Mouse (Mus musculus) lung, embryonic 15.5 days (tissue): ENCODE data around the gene Cdh23. TPM values are rescaled to one million over a fixed set of nuclear protein-coding genes. Genes with fewer than 3 reads are reported as not detected.
"Not testable (repeated sequence)": the region's sequence is repeated elsewhere in the genome, so short reads cannot be mapped to it uniquely, and the experiment has no call there.

Experiments
- ATAC-seq: fragments of 200-750 bp; cut with Nextera tagmentation; 2 replicates; pipeline ENCODE4 v1.8.0; 2017; ENCODE audit warnings: moderate number of reproducible peaks, borderline replicate concordance; ENCODE audit not compliant: low FRiP score, low TSS enrichment; ENCODE audit errors: extremely low read depth
- H3K27ac ChIP-seq: fragments of 300-500 bp; sonication (generic); 2 replicates; pipeline ENCODE4 v1.5.1; 2015; ENCODE audit warnings: moderate library complexity, mild to moderate bottlenecking, inconsistent platforms
- H3K27me3 ChIP-seq: fragments of 300-500 bp; sonication (generic); 2 replicates; pipeline ENCODE4 v1.6.1; 2015; ENCODE audit warnings: inconsistent platforms
- H3K36me3 ChIP-seq: fragments of 300-500 bp; sonication (generic); 2 replicates; pipeline ENCODE4 v1.6.1; 2015; ENCODE audit warnings: inconsistent platforms
- H3K4me1 ChIP-seq: fragments of 300-500 bp; sonication (generic); 2 replicates; pipeline ENCODE4 v1.6.1; 2015; ENCODE audit warnings: inconsistent platforms
- H3K4me2 ChIP-seq: fragments of 300-500 bp; sonication (generic); 2 replicates; pipeline ENCODE4 v1.6.1; 2015; ENCODE audit warnings: inconsistent platforms, mild to moderate bottlenecking, moderate library complexity
- H3K4me3 ChIP-seq: fragments of 300-500 bp; sonication (generic); 2 replicates; pipeline ENCODE4 v1.5.1; 2015; ENCODE audit warnings: mild to moderate bottlenecking, inconsistent platforms
- H3K9ac ChIP-seq: fragments of 300-500 bp; sonication (generic); 2 replicates; pipeline ENCODE4 v1.6.1; 2015; ENCODE audit warnings: inconsistent platforms
- H3K9me3 ChIP-seq: fragments of 300-500 bp; sonication (generic); 2 replicates; pipeline ENCODE4 v1.6.1; 2016; ENCODE audit warnings: inconsistent platforms
- WGBS: fragments of 180-500 bp; shearing (Covaris S2); methylation state at CpG from one replicate; pipeline ENCODE4 v1.1.7; 2015; 5-methylcytosine and 5-hydroxymethylcytosine counted together
- polyA plus RNA-seq: library from polyadenylated mRNA; unstranded; fragments of >200 nt; fragmentation: Nextera tagmentation; extraction: Ambion mirVana; gene quantifications from 2 replicates; pipeline ENCODE4 v1.2.1, GENCODE M21; 2015

Gene Cdh23
- polyA plus RNA-seq, 1 experiment from 2014 or later, result 0.69 TPM

- Histone ChIP-seq H3K27me3 (no peaks in the 10 kb centered on the region), H3K27ac (no peak overlapping the region), H3K9ac (no peak overlapping the region), H3K4me1 (no peaks in the 10 kb centered on the region), H3K36me3 (no peaks in the 10 kb centered on the region), H3K4me2 (no peak overlapping the region), H3K9me3 (no peaks in the 10 kb centered on the region), H3K4me3 (no peak overlapping the region)
- 50% methylated on average over 2 of the region's 2 CpGs for WGBS
- no peak for ATAC-seq
Observed at GRCm38 (mm10) chr10:60732397-60732861, 36.1 kb upstream of the Cdh23 start.

- H3K4me3 ChIP-seq, result no peak overlapping the region
- H3K9me3 ChIP-seq, result no peaks in the 10 kb centered on the region
- ATAC-seq, result no peak
- H3K4me2 ChIP-seq, result no peak overlapping the region
- 34% methylated on average over 5 of the region's 5 CpGs for WGBS
- H3K36me3 ChIP-seq, result no peaks in the 10 kb centered on the region
- H3K9ac ChIP-seq, result no peak overlapping the region
- no peaks in the 10 kb centered on the region for H3K27me3 ChIP-seq
- no peaks in the 10 kb centered on the region for H3K4me1 ChIP-seq
- no peak overlapping the region for H3K27ac ChIP-seq
Observed at GRCm38 (mm10) chr10:60731742-60732141, 35.5 kb upstream of the Cdh23 start.

- Histone ChIP-seq H3K27ac (no peak overlapping the region), H3K36me3 (no peaks in the 10 kb centered on the region), H3K4me2 (no peak overlapping the region), H3K9me3 (no peaks in the 10 kb centered on the region), H3K27me3 (no peaks in the 10 kb centered on the region), H3K4me1 (no peaks in the 10 kb centered on the region), H3K4me3 (no peak overlapping the region), H3K9ac (no peak overlapping the region)
- no peak for ATAC-seq
- 37% methylated on average over 5 of the region's 5 CpGs for WGBS
Observed at GRCm38 (mm10) chr10:60727301-60727700, 31.0 kb upstream of the Cdh23 start.

- H3K27ac ChIP-seq, result no peak overlapping the region
- H3K36me3 ChIP-seq, result no peaks in the 10 kb centered on the region
- no peaks in the 10 kb centered on the region for H3K4me1 ChIP-seq
- no peaks in the 10 kb centered on the region for H3K27me3 ChIP-seq
- ATAC-seq, result no peak
- no peak overlapping the region for H3K9ac ChIP-seq
- no peak overlapping the region for H3K4me3 ChIP-seq
- WGBS, result 70% methylated on average over 3 of the region's 3 CpGs
- no peaks in the 10 kb centered on the region for H3K9me3 ChIP-seq
- no peak overlapping the region for H3K4me2 ChIP-seq
Observed at GRCm38 (mm10) chr10:60726896-60727295, 30.6 kb upstream of the Cdh23 start.

- Histone ChIP-seq H3K9me3 (no peaks in the 10 kb centered on the region), H3K36me3 (no peaks in the 10 kb centered on the region), H3K27ac (no peak overlapping the region), H3K9ac (no peak overlapping the region), H3K4me3 (no peak overlapping the region), H3K4me2 (no peak overlapping the region), H3K4me1 (no peaks in the 10 kb centered on the region), H3K27me3 (no peaks in the 10 kb centered on the region)
- no peak for ATAC-seq
- 70% methylated on average over 6 of the region's 6 CpGs for WGBS
Observed at GRCm38 (mm10) chr10:60724496-60724895, 28.2 kb upstream of the Cdh23 start.

- 60% methylated on average over 1 of the region's 1 CpGs for WGBS
Observed at GRCm38 (mm10) chr10:60723345-60723744, 27.1 kb upstream of the Cdh23 start.

GRCm38 (mm10) chr10:60721640-60722039 is 25.4 kb upstream of the Cdh23 start:
- H3K9ac ChIP-seq, result no peak overlapping the region
- no peak overlapping the region for H3K27ac ChIP-seq
- 57% methylated on average over 12 of the region's 12 CpGs for WGBS

More at GRCm38 (mm10) chr10:60723345-60723744, 27.1 kb upstream of the Cdh23 start:
- no peak overlapping the region for H3K27ac ChIP-seq
- no peak overlapping the region for H3K4me3 ChIP-seq
- no peaks in the 10 kb centered on the region for H3K9me3 ChIP-seq
- no peaks in the 10 kb centered on the region for H3K27me3 ChIP-seq
- ATAC-seq, result no peak
- no peaks in the 10 kb centered on the region for H3K4me1 ChIP-seq
- no peak overlapping the region for H3K4me2 ChIP-seq
- H3K9ac ChIP-seq, result no peak overlapping the region
- H3K36me3 ChIP-seq, result no peaks in the 10 kb centered on the region

GRCm38 (mm10) chr10:60720461-60720860 is 24.2 kb upstream of the Cdh23 start:
- Histone ChIP-seq H3K27ac (no peak overlapping the region), H3K36me3 (peaks cover 3% of the 10 kb centered on the region; the same call in 1 of the 2 replicates), H3K4me3 (no peak overlapping the region), H3K27me3 (no peaks in the 10 kb centered on the region), H3K9me3 (no peaks in the 10 kb centered on the region), H3K9ac (no peak overlapping the region), H3K4me1 (no peaks in the 10 kb centered on the region), H3K4me2 (no peak overlapping the region)
- WGBS, result 73% methylated on average over 5 of the region's 5 CpGs
- no peak for ATAC-seq

More at GRCm38 (mm10) chr10:60721640-60722039, 25.4 kb upstream of the Cdh23 start:
- no peak for ATAC-seq
- Histone ChIP-seq H3K4me1 (no peaks in the 10 kb centered on the region), H3K4me2 (no peak overlapping the region), H3K36me3 (no peaks in the 10 kb centered on the region), H3K9me3 (no peaks in the 10 kb centered on the region), H3K4me3 (no peak overlapping the region), H3K27me3 (no peaks in the 10 kb centered on the region)

GRCm38 (mm10) chr10:60718491-60718890 is 22.2 kb upstream of the Cdh23 start:
- H3K4me2 ChIP-seq, result no peak overlapping the region
- H3K27ac ChIP-seq, result no peak overlapping the region
- H3K9me3 ChIP-seq, result no peaks in the 10 kb centered on the region
- H3K4me1 ChIP-seq, result no peaks in the 10 kb centered on the region
- H3K27me3 ChIP-seq, result no peaks in the 10 kb centered on the region
- no peak overlapping the region for H3K4me3 ChIP-seq
- no peak overlapping the region for H3K9ac ChIP-seq
- ATAC-seq, result no peak
- WGBS, result 89% methylated on average over 2 of the region's 2 CpGs
- peaks cover 16% of the 10 kb centered on the region for H3K36me3 ChIP-seq

GRCm38 (mm10) chr10:60716449-60716848 is 20.2 kb upstream of the Cdh23 start:
- WGBS, result 92% methylated on average over 3 of the region's 3 CpGs
- no peaks in the 10 kb centered on the region for H3K9me3 ChIP-seq
- H3K4me3 ChIP-seq, result no peak overlapping the region
- H3K36me3 ChIP-seq, result peaks cover 16% of the 10 kb centered on the region
- H3K27me3 ChIP-seq, result no peaks in the 10 kb centered on the region
- no peak overlapping the region for H3K4me2 ChIP-seq
- ATAC-seq, result no peak
- no peak overlapping the region for H3K27ac ChIP-seq
- H3K9ac ChIP-seq, result no peak overlapping the region
- H3K4me1 ChIP-seq, result no peaks in the 10 kb centered on the region

- not testable (repeated sequence) for H3K27ac ChIP-seq, ATAC-seq, H3K9me3 ChIP-seq, H3K4me2 ChIP-seq, H3K4me3 ChIP-seq, H3K9ac ChIP-seq, H3K4me1 ChIP-seq, H3K27me3 ChIP-seq
- peaks cover 16% of the 10 kb centered on the region for H3K36me3 ChIP-seq
- 46% methylated on average over 8 of the region's 8 CpGs for WGBS
Observed at GRCm38 (mm10) chr10:60712299-60712698, 16.0 kb upstream of the Cdh23 start.

GRCm38 (mm10) chr10:60708837-60709236 is 12.5 kb upstream of the Cdh23 start:
- H3K36me3 ChIP-seq, result peaks cover 2% of the 10 kb centered on the region; the same call in 1 of the 2 replicates
- 72% methylated on average over 5 of the region's 5 CpGs for WGBS
- H3K4me3 ChIP-seq, result no peak overlapping the region
- H3K4me1 ChIP-seq, result no peaks in the 10 kb centered on the region
- H3K9me3 ChIP-seq, result no peaks in the 10 kb centered on the region
- H3K27me3 ChIP-seq, result no peaks in the 10 kb centered on the region
- no peak for ATAC-seq
- H3K27ac ChIP-seq, result no peak overlapping the region
- H3K9ac ChIP-seq, result no peak overlapping the region
- H3K4me2 ChIP-seq, result no peak overlapping the region

- no peak overlapping the region for H3K27ac ChIP-seq
- H3K27me3 ChIP-seq, result no peaks in the 10 kb centered on the region
- no peaks in the 10 kb centered on the region for H3K9me3 ChIP-seq
- 83% methylated on average over 4 of the region's 4 CpGs for WGBS
- H3K4me2 ChIP-seq, result no peak overlapping the region
- no peak for ATAC-seq
- H3K9ac ChIP-seq, result no peak overlapping the region
- no peaks in the 10 kb centered on the region for H3K36me3 ChIP-seq
- H3K4me1 ChIP-seq, result no peaks in the 10 kb centered on the region
- H3K4me3 ChIP-seq, result no peak overlapping the region
Observed at GRCm38 (mm10) chr10:60706268-60706667, 10.0 kb upstream of the Cdh23 start.
